Mouse (Mus musculus) thymus, adult 2 months (tissue): Measurements from ENCODE around the gene Igfbp3. TPM values are rescaled to one million over a fixed set of nuclear protein-coding genes. Genes with fewer than 3 reads are reported as not detected.

ENCODE experiments used
- DNase-seq: peaks from one replicate; pipeline ENCODE4 v3.0.0; 2021
- H3K27ac ChIP-seq: fragments of 200-500 bp; 2 replicates; pipeline ENCODE4 v1.5.1; 2012; ENCODE audit warnings: low read length, control low read depth; ENCODE audit not compliant: control insufficient read depth, insufficient read depth
- H3K27me3 ChIP-seq: fragments of 200-500 bp; 2 replicates; pipeline ENCODE4 v1.6.1; 2012; ENCODE audit warnings: mild to moderate bottlenecking, low read length, moderate library complexity, mixed read lengths; ENCODE audit not compliant: control insufficient read depth, insufficient read depth
- H3K36me3 ChIP-seq: fragments of 200-500 bp; 2 replicates; pipeline ENCODE4 v1.6.1; 2012; ENCODE audit warnings: mild to moderate bottlenecking, low read length, moderate library complexity; ENCODE audit not compliant: control insufficient read depth, insufficient read depth
- H3K4me1 ChIP-seq: fragments of 200-500 bp; replicated peaks from 2 replicates; pipeline ENCODE4 v1.6.1; 2012; ENCODE audit warnings: low read length; ENCODE audit not compliant: control insufficient read depth, insufficient read depth
- H3K4me3 ChIP-seq: fragments of 200-500 bp; 2 replicates; pipeline ENCODE4 v1.5.1; 2012; ENCODE audit warnings: mild to moderate bottlenecking, low read length, control low read depth, moderate library complexity; ENCODE audit not compliant: control insufficient read depth, insufficient read depth
- CTCF ChIP-seq: fragments of 200-500 bp; IDR thresholded peaks from 2 replicates; pipeline ENCODE4 v1.5.1; 2012; ENCODE audit warnings: mild to moderate bottlenecking, control low read depth, low read length, moderate library complexity, borderline replicate concordance; ENCODE audit not compliant: control insufficient read depth, poor library complexity, insufficient read depth; ENCODE audit errors: extremely low read depth
- POLR2A ChIP-seq: fragments of 200-500 bp; IDR thresholded peaks from 2 replicates; pipeline ENCODE4 v1.6.1; 2012; ENCODE audit warnings: mild to moderate bottlenecking, low read length, control low read depth, moderate library complexity; ENCODE audit not compliant: control insufficient read depth, poor library complexity, insufficient read depth; ENCODE audit errors: extremely low read depth
- WGBS: fragments of 180-500 bp; shearing (Covaris S2); methylation state at CpG from one replicate; pipeline ENCODE4 v1.1.7; 2018; 5-methylcytosine and 5-hydroxymethylcytosine counted together
- polyA plus RNA-seq: library from polyadenylated mRNA; depleted of rRNA; stranded (reverse); fragments of >200 nt; gene quantifications from 2 replicates; pipeline ENCODE4 v1.2.3, GENCODE M21; 2012; rRNA removed

The Igfbp3 gene
- polyA plus RNA-seq, 1 experiment = 12.1 TPM

DNA sequence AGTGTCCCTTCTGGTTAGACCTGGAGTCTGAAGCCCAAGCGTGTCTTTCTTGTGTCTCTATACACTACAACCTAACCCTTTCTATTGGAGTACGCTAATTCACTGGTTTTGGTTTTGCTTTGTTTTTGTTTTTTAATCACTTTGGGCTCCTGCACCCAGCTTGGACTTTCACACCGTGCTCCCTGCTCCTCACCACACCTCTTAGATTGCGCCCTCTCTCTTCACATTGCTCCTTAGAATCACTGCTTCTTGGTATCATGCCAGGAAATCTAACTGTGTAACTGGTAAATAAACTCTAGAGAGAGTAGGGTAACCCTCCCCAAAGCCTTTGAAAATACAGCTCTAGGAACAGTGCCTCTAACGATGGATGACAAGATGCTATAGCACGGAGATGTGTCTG is 55.5 kb downstream of the Igfbp3 start:
- Histone ChIP-seq H3K36me3 (no peaks in the 10 kb centered on the region), H3K4me1 (peaks cover 18% of the 10 kb centered on the region), H3K27ac (no peak overlapping the region), H3K27me3 (no peaks in the 10 kb centered on the region), H3K4me3 (no peak overlapping the region)
- no peak for DNase-seq
- TF ChIP-seq POLR2A (no peak), CTCF (no peak)
- 90% methylated on average over 6 of the region's 6 CpGs for WGBS

DNA sequence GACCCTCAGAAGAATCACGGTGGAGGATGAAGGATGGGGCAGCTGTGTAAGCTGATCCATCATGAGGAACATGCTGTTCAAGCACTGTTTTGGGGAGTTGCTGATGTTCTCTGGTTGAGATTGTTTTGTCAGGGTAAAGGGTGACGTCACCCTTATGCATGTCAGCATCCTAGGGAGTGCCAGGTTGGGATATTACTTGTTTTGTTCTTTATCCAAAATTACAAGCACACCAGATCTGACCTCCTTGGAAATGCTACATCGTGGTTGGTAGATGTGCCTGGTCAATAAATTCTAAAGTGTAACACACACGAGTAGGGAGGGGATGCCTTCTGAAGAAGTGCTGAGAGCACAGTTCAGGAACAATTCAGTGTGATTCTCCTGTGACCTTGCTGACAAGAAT is 57.3 kb downstream of the Igfbp3 start:
- no peak for TF ChIP-seq CTCF
- no peak for TF ChIP-seq POLR2A
- 80% methylated on average over 4 of the region's 4 CpGs for WGBS
- Histone ChIP-seq H3K36me3 (no peaks in the 10 kb centered on the region), H3K27ac (no peak overlapping the region), H3K4me1 (peaks cover 17% of the 10 kb centered on the region), H3K27me3 (no peaks in the 10 kb centered on the region), H3K4me3 (no peak overlapping the region)
- no peak for DNase-seq

Other genes with a start within 250 kb of the Igfbp3 start
- 1.5 and 2.3 TPM in 2 replicates for gene Adcy1, start 150.4 kb downstream of the Igfbp3 start, polyA plus RNA-seq
- not detected in 2 replicates for gene Gm11985, start 25.4 kb downstream of the Igfbp3 start, polyA plus RNA-seq
- 0.30 and 0.37 TPM in 2 replicates for gene Igfbp1, start 16.1 kb downstream of the Igfbp3 start, polyA plus RNA-seq